Mouse (Mus musculus) midbrain, embryonic 14.5 days (tissue): ENCODE data around the gene Stt3b. TPM values are rescaled to one million over a fixed set of nuclear protein-coding genes. Genes with fewer than 3 reads are reported as not detected.
A peak's percentile ranks its signal among the peaks of the same experiment; 100 is the strongest.
"Not testable (repeated sequence)": the region's sequence is repeated elsewhere in the genome, so short reads cannot be mapped to it uniquely, and the experiment has no call there.

Experiments
- ATAC-seq: fragments of 200-750 bp; cut with Nextera tagmentation; 2 replicates; pipeline ENCODE4 v1.8.0; 2017; ENCODE audit warnings: moderate number of reproducible peaks, moderate library complexity; ENCODE audit not compliant: low FRiP score, low TSS enrichment
- DNase-seq: peaks from one replicate; pipeline ENCODE4 v3.0.0-alpha.2; 2015
- H3K27ac ChIP-seq: fragments of 300-500 bp; sonication (generic); replicated peaks from 2 replicates; pipeline ENCODE4 v1.5.1; 2014; ENCODE audit warnings: mild to moderate bottlenecking, low read depth, low read length, moderate library complexity
- H3K27me3 ChIP-seq: fragments of 300-500 bp; sonication (generic); 2 replicates; pipeline ENCODE4 v1.6.1; 2014; ENCODE audit warnings: low read length, control low read depth, mixed read lengths; ENCODE audit not compliant: control insufficient read depth, insufficient read depth
- H3K36me3 ChIP-seq: fragments of 300-500 bp; sonication (generic); 2 replicates; pipeline ENCODE4 v1.6.1; 2014; ENCODE audit warnings: low read length, control low read depth; ENCODE audit not compliant: control insufficient read depth, insufficient read depth
- H3K4me1 ChIP-seq: fragments of 300-500 bp; sonication (generic); 2 replicates; pipeline ENCODE4 v1.6.1; 2014; ENCODE audit warnings: mild to moderate bottlenecking, antibody characterized with exemption, low read length, control low read depth; ENCODE audit not compliant: control insufficient read depth, insufficient read depth
- H3K4me2 ChIP-seq: fragments of 300-500 bp; sonication (generic); 2 replicates; pipeline ENCODE4 v1.6.1; 2014; ENCODE audit warnings: mild to moderate bottlenecking, low read length, moderate library complexity
- H3K4me3 ChIP-seq: fragments of 300-500 bp; sonication (generic); replicated peaks from 2 replicates; pipeline ENCODE4 v1.5.1; 2014; ENCODE audit warnings: low read depth, low read length
- H3K9ac ChIP-seq: fragments of 300-500 bp; sonication (generic); replicated peaks from 2 replicates; pipeline ENCODE4 v1.6.1; 2014; ENCODE audit warnings: mild to moderate bottlenecking, low read length, moderate library complexity
- H3K9me3 ChIP-seq: fragments of 300-500 bp; sonication (generic); 2 replicates; pipeline ENCODE4 v1.6.1; 2016; ENCODE audit warnings: low read length, control low read depth, mixed read lengths; ENCODE audit not compliant: control insufficient read depth
- WGBS: fragments of 180-500 bp; shearing (Covaris S2); extraction: QIAGEN DNeasy Blood & Tissue Kit; methylation state at CpG from one replicate; pipeline ENCODE4 v1.1.7; 2014; 5-methylcytosine and 5-hydroxymethylcytosine counted together
- polyA plus RNA-seq: library from polyadenylated mRNA; unstranded; fragments of >200 nt; fragmentation: Nextera tagmentation; extraction: Ambion mirVana; gene quantifications from 2 replicates; pipeline ENCODE4 v1.2.1, GENCODE M21; 2014

The Stt3b gene
- polyA plus RNA-seq, 1 experiment from 2014 or later: 101 TPM

GRCm38 (mm10) chr9:115293920-115294594 lies 16.2 kb downstream of the Stt3b start:
- Histone ChIP-seq H3K4me2 (no peak overlapping the region), H3K27ac (no peak overlapping the region), H3K27me3 (no peaks in the 10 kb centered on the region), H3K9me3 (no peaks in the 10 kb centered on the region), H3K4me1 (no peaks in the 10 kb centered on the region), H3K9ac (no peak overlapping the region), H3K36me3 (no peaks in the 10 kb centered on the region), H3K4me3 (no peak overlapping the region)
- WGBS: 83% methylated on average over 10 of the region's 10 CpGs
- ATAC-seq: no peak
- DNase-seq: peak; percentile 61

GRCm38 (mm10) chr9:115287774-115288434 lies 22.3 kb downstream of the Stt3b start:
- no peak overlapping the region for H3K4me2 ChIP-seq
- DNase-seq (no peak), ATAC-seq (no peak)
- H3K4me1 ChIP-seq: peaks cover 5% of the 10 kb centered on the region; the same call in 1 of the 2 replicates
- H3K9me3 ChIP-seq: no peaks in the 10 kb centered on the region
- no peak overlapping the region for H3K4me3 ChIP-seq
- H3K9ac ChIP-seq: no peak overlapping the region
- no peaks in the 10 kb centered on the region for H3K36me3 ChIP-seq
- 96% methylated on average over 6 of the region's 6 CpGs for WGBS
- no peak overlapping the region for H3K27ac ChIP-seq
- H3K27me3 ChIP-seq: no peaks in the 10 kb centered on the region

GRCm38 (mm10) chr9:115284385-115284784 lies 25.8 kb downstream of the Stt3b start:
- ATAC-seq: no peak
- Histone ChIP-seq H3K4me2 (no peak overlapping the region), H3K27me3 (no peaks in the 10 kb centered on the region), H3K4me1 (peaks cover 5% of the 10 kb centered on the region; the same call in 1 of the 2 replicates), H3K9me3 (no peaks in the 10 kb centered on the region), H3K9ac (no peak overlapping the region), H3K36me3 (peaks cover 3% of the 10 kb centered on the region; the same call in 1 of the 2 replicates), H3K4me3 (no peak overlapping the region), H3K27ac (no peak overlapping the region)
- 91% methylated on average over 4 of the region's 4 CpGs for WGBS
- no peak for DNase-seq

- WGBS: 95% methylated on average over 4 of the region's 4 CpGs
- H3K27ac ChIP-seq: no peak overlapping the region
- H3K4me1 ChIP-seq: peaks cover 5% of the 10 kb centered on the region; the same call in 1 of the 2 replicates
- peaks cover 6% of the 10 kb centered on the region; the same call in 1 of the 2 replicates for H3K36me3 ChIP-seq
- no peaks in the 10 kb centered on the region for H3K27me3 ChIP-seq
- DNase-seq: no peak
- ATAC-seq: no peak
- no peak overlapping the region for H3K9ac ChIP-seq
- H3K9me3 ChIP-seq: no peaks in the 10 kb centered on the region
- no peak overlapping the region for H3K4me3 ChIP-seq
- no peak overlapping the region for H3K4me2 ChIP-seq
Measured at GRCm38 (mm10) chr9:115283403-115283802, 26.8 kb downstream of the Stt3b start.

GRCm38 (mm10) chr9:115278641-115279040 lies 31.6 kb downstream of the Stt3b start:
- Histone ChIP-seq H3K4me1 (no peaks in the 10 kb centered on the region), H3K4me3 (no peak overlapping the region), H3K36me3 (peaks cover 37% of the 10 kb centered on the region), H3K9ac (no peak overlapping the region), H3K4me2 (no peak overlapping the region), H3K27ac (no peak overlapping the region), H3K27me3 (no peaks in the 10 kb centered on the region), H3K9me3 (no peaks in the 10 kb centered on the region)
- no peak for ATAC-seq
- whole genome bisulfite sequencing: 97% methylated on average over 1 of the region's 1 CpGs
- DNase-seq: no peak

GRCm38 (mm10) chr9:115274806-115275205 lies 35.4 kb downstream of the Stt3b start:
- no peak for DNase-seq
- H3K9me3 ChIP-seq: no peaks in the 10 kb centered on the region
- H3K27me3 ChIP-seq: no peaks in the 10 kb centered on the region
- H3K4me1 ChIP-seq: no peaks in the 10 kb centered on the region
- no peak overlapping the region for H3K4me2 ChIP-seq
- H3K36me3 ChIP-seq: peaks cover 38% of the 10 kb centered on the region
- 92% methylated on average over 6 of the region's 6 CpGs for WGBS
- no peak overlapping the region for H3K9ac ChIP-seq
- H3K4me3 ChIP-seq: no peak overlapping the region
- H3K27ac ChIP-seq: no peak overlapping the region
- ATAC-seq: no peak

- WGBS: 95% methylated on average over 7 of the region's 7 CpGs
- no peak for ATAC-seq
Measured at GRCm38 (mm10) chr9:115273095-115273649, 37.0 kb downstream of the Stt3b start.

GRCm38 (mm10) chr9:115272451-115272850 lies 37.8 kb downstream of the Stt3b start:
- not testable (repeated sequence) for H3K27me3 ChIP-seq, H3K27ac ChIP-seq, H3K4me1 ChIP-seq, H3K4me2 ChIP-seq, H3K9me3 ChIP-seq, ATAC-seq, H3K4me3 ChIP-seq, H3K9ac ChIP-seq, DNase-seq
- 100% methylated on average over 2 of the region's 5 CpGs for WGBS
- H3K36me3 ChIP-seq: peaks cover 30% of the 10 kb centered on the region

More at GRCm38 (mm10) chr9:115273095-115273649, 37.0 kb downstream of the Stt3b start:
- no peak overlapping the region for H3K4me3 ChIP-seq
- no peak overlapping the region for H3K27ac ChIP-seq
- H3K27me3 ChIP-seq: no peaks in the 10 kb centered on the region
- no peak for DNase-seq
- H3K9me3 ChIP-seq: no peaks in the 10 kb centered on the region
- H3K4me2 ChIP-seq: no peak overlapping the region
- no peaks in the 10 kb centered on the region for H3K4me1 ChIP-seq
- H3K36me3 ChIP-seq: peaks cover 33% of the 10 kb centered on the region
- H3K9ac ChIP-seq: no peak overlapping the region
